Mouse (Mus musculus) midbrain, embryonic 11.5 days (tissue): ENCODE results near the gene Ccm2l. TPM values are rescaled to one million over a fixed set of nuclear protein-coding genes. Genes with fewer than 3 reads are reported as not detected.

Experiments used
- ATAC-seq: fragments of 200-750 bp; cut with Nextera tagmentation; 2 replicates; pipeline ENCODE4 v1.8.0; 2017; ENCODE audit warnings: moderate TSS enrichment, moderate library complexity; ENCODE audit not compliant: low FRiP score
- DNase-seq: peaks from one replicate; pipeline ENCODE4 v3.0.0; 2015; ENCODE audit warnings: low spot score; ENCODE audit errors: missing footprints
- H3K27ac ChIP-seq: fragments of 300-500 bp; sonication (generic); 2 replicates; pipeline ENCODE4 v1.5.1; 2014; ENCODE audit warnings: low read depth, low read length
- H3K27me3 ChIP-seq: fragments of 300-500 bp; sonication (generic); 2 replicates; pipeline ENCODE4 v1.6.1; 2014; ENCODE audit warnings: mild to moderate bottlenecking, low read length, moderate library complexity, mixed read lengths; ENCODE audit not compliant: control insufficient read depth, insufficient read depth
- H3K36me3 ChIP-seq: fragments of 300-500 bp; sonication (generic); 2 replicates; pipeline ENCODE4 v1.6.1; 2014; ENCODE audit warnings: mild to moderate bottlenecking, low read length, moderate library complexity, mixed read lengths; ENCODE audit not compliant: control insufficient read depth, insufficient read depth
- H3K4me1 ChIP-seq: fragments of 300-500 bp; sonication (generic); 2 replicates; pipeline ENCODE4 v1.6.1; 2014; ENCODE audit warnings: low read length; ENCODE audit not compliant: control insufficient read depth, insufficient read depth
- H3K4me2 ChIP-seq: fragments of 300-500 bp; sonication (generic); 2 replicates; pipeline ENCODE4 v1.6.1; 2014; ENCODE audit warnings: mild to moderate bottlenecking, moderate library complexity
- H3K4me3 ChIP-seq: fragments of 300-500 bp; sonication (generic); 2 replicates; pipeline ENCODE4 v1.5.1; 2014; ENCODE audit warnings: low read depth, low read length
- H3K9ac ChIP-seq: fragments of 300-500 bp; sonication (generic); 2 replicates; pipeline ENCODE4 v1.6.1; 2014; ENCODE audit warnings: low read length
- H3K9me3 ChIP-seq: fragments of 300-500 bp; sonication (generic); 2 replicates; pipeline ENCODE4 v1.6.1; 2016; ENCODE audit warnings: low read length; ENCODE audit not compliant: control insufficient read depth
- WGBS: fragments of 180-500 bp; shearing (Covaris S2); extraction: QIAGEN DNeasy Blood & Tissue Kit; methylation state at CpG from one replicate; pipeline ENCODE4 v1.1.7; 2014; 5-methylcytosine and 5-hydroxymethylcytosine counted together
- polyA plus RNA-seq: library from polyadenylated mRNA; unstranded; fragments of >200 nt; fragmentation: Nextera tagmentation; extraction: Ambion mirVana; gene quantifications from 2 replicates; pipeline ENCODE4 v1.2.1, GENCODE M21; 2014

Gene Ccm2l
- polyA plus RNA-seq, 1 experiment from 2014 or later = 1.2 TPM

DNA sequence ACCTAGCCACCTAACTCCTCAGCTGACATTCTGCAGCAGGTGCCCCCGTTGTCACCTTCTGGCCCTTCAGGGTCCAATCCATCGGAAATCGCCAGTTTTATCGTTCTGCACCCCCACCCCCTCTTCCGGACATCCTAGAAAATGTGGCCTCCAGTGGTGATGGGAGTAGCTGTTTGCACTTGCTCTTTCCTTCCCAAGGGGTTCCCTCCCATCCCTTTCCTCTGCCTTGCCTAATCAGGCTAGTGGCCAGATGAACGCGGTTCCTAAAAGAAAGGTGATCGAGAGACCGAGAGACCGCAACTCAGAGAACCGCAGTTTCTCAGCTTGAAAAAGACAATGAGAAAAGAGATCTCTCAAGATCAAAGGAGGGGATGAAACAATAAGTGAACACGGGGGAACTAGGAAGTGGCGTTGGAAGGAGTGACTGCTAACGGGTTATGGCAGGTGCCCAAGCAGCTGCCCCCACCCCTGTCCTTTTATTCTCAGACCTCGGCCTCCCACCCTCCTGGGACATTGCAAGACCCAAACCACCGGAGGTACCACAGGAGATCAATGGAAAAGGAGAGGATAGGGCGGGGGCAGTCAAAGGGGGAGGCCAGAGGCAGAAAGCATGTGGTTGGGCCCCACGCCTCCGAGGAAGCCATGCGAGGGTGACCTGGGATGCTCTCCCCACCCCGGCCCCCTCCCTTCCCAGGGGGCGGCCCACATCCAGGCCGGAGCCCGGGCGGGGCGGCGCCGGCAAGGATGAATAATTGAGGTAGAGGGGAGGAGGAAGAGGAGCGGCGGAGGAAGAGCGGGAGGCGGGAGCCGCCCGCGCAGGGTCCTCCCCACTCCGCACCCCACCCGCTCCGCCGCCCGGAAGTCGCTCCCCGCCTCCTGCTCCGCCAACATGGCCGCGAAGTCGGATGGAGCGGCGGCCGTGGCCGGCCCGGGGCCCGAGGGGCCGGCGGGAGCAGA, 34.4 kb upstream of the Ccm2l start, which contains the start of gene Xkr7:
Xkr7 (plus strand) TSS at position 727 of the 957 bp plus-strand sequence.
- H3K27me3 ChIP-seq = peaks cover 23% of the 10 kb centered on the region
- peak; percentile 77 for ATAC-seq
- no peaks in the 10 kb centered on the region for H3K9me3 ChIP-seq
- 3% methylated on average over 21 of the region's 54 CpGs for WGBS
- H3K9ac ChIP-seq = peak within 1 kb of the TSS; percentile 41
- H3K4me2 ChIP-seq = peak within 1 kb of the TSS; percentile 77
- peak; percentile 91 for DNase-seq
- H3K36me3 ChIP-seq = no peaks in the 10 kb centered on the region
- peak within 1 kb of the TSS; percentile 57 for H3K4me3 ChIP-seq
- H3K4me1 ChIP-seq = peaks cover 8% of the 10 kb centered on the region; the same call in 1 of the 2 replicates
- H3K27ac ChIP-seq = peak within 1 kb of the TSS; percentile 59

DNA sequence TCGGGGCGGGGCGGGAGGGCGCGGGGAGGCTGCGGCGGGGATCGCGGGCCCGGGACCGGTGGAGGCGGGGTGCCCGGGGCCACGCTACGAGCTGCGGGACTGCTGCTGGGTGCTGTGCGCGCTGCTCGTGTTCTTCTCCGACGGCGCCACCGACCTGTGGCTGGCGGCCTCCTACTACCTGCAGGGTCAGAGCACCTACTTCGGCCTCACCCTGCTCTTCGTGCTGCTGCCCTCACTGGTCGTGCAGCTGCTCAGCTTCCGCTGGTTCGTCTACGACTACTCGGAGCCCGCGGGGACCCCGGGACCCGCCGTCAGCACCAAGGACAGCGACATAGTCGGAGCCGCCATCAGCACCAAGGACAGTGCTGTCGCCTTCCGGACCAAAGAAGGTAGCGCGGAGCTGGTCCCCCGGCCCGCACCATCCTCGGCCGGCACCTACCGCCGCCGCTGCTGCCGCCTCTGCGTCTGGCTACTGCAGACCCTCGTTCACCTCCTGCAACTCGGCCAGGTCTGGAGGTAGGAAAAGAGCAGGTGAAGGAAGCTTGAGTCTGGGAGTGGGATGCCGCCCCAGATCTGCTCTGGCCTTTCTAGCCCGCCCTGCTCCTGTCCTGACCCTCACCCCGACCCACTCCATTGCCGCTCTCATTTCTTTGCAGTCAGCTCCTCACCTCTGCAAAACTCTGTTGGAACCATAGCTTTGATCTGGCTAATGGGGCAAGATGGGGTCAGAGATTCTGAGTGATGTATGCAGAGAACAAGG, 33.5 kb upstream of the Ccm2l start:
- DNase-seq (peak; percentile 99), ATAC-seq (peak; percentile 71)
- 1% methylated on average over 44 of the region's 58 CpGs for WGBS
- Histone ChIP-seq H3K9me3 (no peaks in the 10 kb centered on the region), H3K4me3 (peak overlapping the region; percentile 57), H3K27ac (peak overlapping the region; percentile 59; the same call in 1 of the 2 replicates), H3K27me3 (peaks cover 23% of the 10 kb centered on the region), H3K4me2 (peak overlapping the region; percentile 77), H3K4me1 (peaks cover 8% of the 10 kb centered on the region; the same call in 1 of the 2 replicates), H3K36me3 (no peaks in the 10 kb centered on the region), H3K9ac (peak overlapping the region; percentile 41)

DNA sequence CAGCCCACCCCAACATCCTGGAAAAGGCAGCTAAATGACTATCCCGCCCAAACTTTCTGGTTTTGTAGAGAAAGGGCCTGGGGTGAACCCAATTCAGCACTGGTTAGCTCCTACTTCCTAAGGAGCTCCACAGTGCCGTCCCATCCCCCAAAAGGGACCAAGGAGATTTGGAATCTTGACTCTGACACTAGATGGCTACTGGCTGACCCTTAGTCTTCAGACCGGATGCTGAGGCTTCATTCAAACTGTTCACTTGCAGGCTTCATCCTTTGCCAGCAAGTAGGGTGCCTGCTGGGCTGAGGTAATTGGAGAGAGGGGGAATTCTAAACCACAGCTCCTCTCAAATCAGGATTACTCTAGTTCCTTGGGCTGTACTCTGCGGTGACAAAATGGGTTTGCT, 32.8 kb upstream of the Ccm2l start:
- ATAC-seq (no peak), DNase-seq (peak; percentile 82)
- Histone ChIP-seq H3K9ac (peak overlapping the region; percentile 41), H3K4me2 (peak overlapping the region; percentile 77), H3K36me3 (no peaks in the 10 kb centered on the region), H3K4me3 (peak overlapping the region; percentile 57), H3K27me3 (peaks cover 23% of the 10 kb centered on the region), H3K9me3 (no peaks in the 10 kb centered on the region), H3K27ac (no peak overlapping the region), H3K4me1 (peaks cover 8% of the 10 kb centered on the region; the same call in 1 of the 2 replicates)
- WGBS = 17% methylated on average over 4 of the region's 4 CpGs

DNA sequence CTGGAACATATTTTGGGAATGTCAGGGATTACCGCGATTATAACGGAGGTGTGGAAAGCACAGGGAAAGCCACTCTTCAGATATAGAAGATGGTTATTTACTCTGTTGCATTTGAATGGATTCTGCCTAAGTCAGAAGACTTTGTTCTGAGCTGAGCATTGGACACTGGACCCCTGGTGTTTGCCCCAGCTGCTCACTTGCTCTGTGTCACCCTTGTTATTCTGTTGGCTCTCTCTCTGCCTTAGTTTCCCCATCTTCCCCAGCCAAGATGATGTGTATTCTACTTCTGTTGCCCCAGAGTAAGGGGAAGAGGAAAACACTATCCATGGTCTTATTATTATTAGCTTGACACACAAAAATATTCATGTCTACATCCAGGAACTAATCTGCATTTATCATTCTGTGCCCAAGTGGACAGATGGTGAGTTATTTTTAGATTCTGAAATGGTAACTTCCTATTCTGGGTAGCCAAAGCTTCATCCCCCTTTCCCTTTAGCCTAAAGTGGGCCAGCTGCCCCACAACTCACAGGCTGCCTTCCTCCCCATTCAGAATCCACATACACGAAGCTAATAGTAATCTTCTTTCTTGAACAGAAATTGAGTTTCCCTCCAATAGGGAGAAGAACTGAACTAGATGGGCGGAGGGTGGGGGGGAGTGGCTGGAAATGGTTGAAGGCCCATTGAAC, 32.1 kb upstream of the Ccm2l start:
- no peak overlapping the region for H3K27ac ChIP-seq
- peak overlapping the region; percentile 77 for H3K4me2 ChIP-seq
- 0 out of 2 replicates have a peak overlapping the region, but pooled peaks have one; percentile 16 for H3K9ac ChIP-seq
- DNase-seq = no peak
- H3K9me3 ChIP-seq = no peaks in the 10 kb centered on the region
- H3K4me3 ChIP-seq = peak overlapping the region; percentile 57
- ATAC-seq = no peak
- peaks cover 23% of the 10 kb centered on the region for H3K27me3 ChIP-seq
- 69% methylated on average over 5 of the region's 5 CpGs for WGBS
- no peaks in the 10 kb centered on the region for H3K36me3 ChIP-seq
- H3K4me1 ChIP-seq = peaks cover 8% of the 10 kb centered on the region; the same call in 1 of the 2 replicates

DNA sequence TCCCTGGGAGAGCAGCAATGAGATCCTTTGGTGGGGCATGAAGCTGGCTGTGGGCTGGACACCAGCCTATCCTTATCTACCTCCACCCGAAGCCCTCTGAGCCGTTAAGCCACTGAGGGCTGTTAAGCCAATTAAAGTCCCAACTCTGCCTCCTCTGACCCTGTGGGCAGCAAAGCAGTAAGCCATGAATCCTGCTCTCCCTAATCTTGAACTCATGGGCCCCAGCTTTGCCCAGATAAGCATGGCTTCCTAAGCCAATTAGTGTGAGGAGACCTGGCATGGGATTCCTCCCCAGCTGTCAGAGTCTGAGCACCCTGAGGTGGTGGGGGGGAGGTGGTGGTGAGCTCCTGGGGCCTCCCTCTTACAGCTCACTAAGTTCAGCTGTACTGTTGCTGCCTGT, 29.1 kb upstream of the Ccm2l start:
- no peak for ATAC-seq
- H3K27ac ChIP-seq = no peak overlapping the region

DNA sequence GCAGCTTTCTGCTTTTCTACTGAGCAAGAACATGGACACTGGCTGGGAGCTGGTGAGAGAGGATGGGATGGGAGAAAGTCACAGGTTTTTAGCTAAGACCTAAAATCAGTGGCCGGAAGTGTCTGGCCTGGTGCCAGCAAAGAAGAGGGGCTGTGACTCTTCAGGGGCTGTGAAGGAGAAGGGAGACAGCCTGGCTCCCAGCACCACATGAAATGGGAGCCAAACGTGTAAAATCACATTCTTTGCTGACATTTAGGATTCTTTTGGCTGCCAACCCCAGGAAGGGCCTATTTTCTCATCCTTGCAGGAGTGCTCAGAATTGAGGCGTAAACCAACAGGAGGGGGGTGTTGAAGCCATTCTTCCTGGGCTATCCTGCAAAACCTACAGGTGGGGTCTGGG, 21.9 kb upstream of the Ccm2l start:
- Histone ChIP-seq H3K4me2 (no peak overlapping the region), H3K9me3 (no peaks in the 10 kb centered on the region), H3K4me3 (no peak overlapping the region), H3K9ac (no peak overlapping the region), H3K27me3 (no peaks in the 10 kb centered on the region), H3K27ac (no peak overlapping the region), H3K4me1 (no peaks in the 10 kb centered on the region), H3K36me3 (no peaks in the 10 kb centered on the region)
- DNase-seq = no peak
- ATAC-seq = no peak
- WGBS = 66% methylated on average over 3 of the region's 3 CpGs

More for the DNA sequence above, 29.1 kb upstream of the Ccm2l start:
- Histone ChIP-seq H3K4me3 (no peak overlapping the region), H3K36me3 (no peaks in the 10 kb centered on the region), H3K27me3 (peaks cover 11% of the 10 kb centered on the region), H3K9me3 (no peaks in the 10 kb centered on the region), H3K4me1 (0 out of 2 replicates have a peak, but pooled peaks cover 4% of the 10 kb centered on the region), H3K4me2 (no peak overlapping the region), H3K9ac (no peak overlapping the region)
- 23% methylated on average over 2 of the region's 2 CpGs for WGBS
- no peak for DNase-seq

DNA sequence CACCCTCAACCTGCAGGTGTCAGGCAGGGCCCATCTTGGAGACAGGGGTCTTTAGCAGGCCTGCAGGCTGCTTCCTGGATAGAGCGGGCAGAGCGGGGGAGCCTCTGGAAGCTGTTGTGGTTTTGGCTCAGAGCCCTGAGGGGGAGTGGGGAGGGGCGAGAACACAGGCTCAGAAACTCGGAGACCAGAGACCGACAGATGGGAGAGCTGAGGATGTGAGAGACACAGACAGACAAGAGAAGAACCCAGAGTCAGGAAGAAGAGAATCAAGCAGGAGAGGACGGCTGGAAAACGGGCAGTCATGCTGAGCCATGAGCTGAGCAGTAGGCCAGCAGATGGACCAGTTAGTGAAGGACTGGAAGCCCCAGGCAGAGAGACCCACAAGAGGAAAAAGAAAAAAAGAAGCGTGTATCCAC, 19.9 kb upstream of the Ccm2l start:
- no peak overlapping the region for H3K27ac ChIP-seq
- no peak for ATAC-seq
- H3K9me3 ChIP-seq = no peaks in the 10 kb centered on the region

DNA sequence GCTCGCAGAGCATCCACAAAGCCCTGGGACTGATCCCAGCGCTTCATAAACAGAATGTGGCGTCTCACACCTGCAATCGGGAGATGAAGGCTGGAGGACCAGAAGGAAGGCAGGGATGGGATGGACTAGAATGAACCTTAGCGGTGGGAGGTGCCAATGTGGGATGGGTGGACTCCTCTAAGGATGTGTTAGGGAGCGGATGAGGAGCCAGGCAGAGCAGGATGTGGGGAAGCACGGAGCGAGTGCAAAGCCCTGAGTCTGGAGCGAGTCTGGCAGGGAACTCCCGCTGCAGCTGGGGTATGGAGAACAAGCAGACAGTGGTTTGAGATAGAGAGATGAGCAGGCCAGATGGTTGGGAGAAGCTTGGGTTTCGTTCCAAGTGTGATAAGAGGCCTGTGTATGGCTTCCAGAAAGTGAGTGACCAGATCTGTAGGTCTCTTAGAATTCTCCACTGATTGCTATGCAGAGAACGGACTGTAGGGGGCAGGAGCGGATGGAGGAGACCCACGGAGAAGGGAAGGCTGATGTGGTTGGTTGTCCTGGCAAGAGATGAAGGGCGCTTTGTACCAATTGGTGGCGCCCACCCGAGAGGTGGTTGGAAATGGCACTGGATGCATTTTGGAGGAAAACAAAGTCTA, 17.8 kb upstream of the Ccm2l start:
- H3K36me3 ChIP-seq = no peaks in the 10 kb centered on the region
- H3K4me2 ChIP-seq = no peak overlapping the region
- H3K4me1 ChIP-seq = no peaks in the 10 kb centered on the region
- no peak overlapping the region for H3K9ac ChIP-seq
- H3K9me3 ChIP-seq = no peaks in the 10 kb centered on the region
- no peak for ATAC-seq
- no peak overlapping the region for H3K4me3 ChIP-seq
- WGBS = 43% methylated on average over 17 of the region's 17 CpGs
- H3K27ac ChIP-seq = no peak overlapping the region
- peaks cover 8% of the 10 kb centered on the region for H3K27me3 ChIP-seq
- DNase-seq = peak; percentile 96

More for the DNA sequence above, 19.9 kb upstream of the Ccm2l start:
- no peak overlapping the region for H3K4me3 ChIP-seq
- H3K27me3 ChIP-seq = no peaks in the 10 kb centered on the region
- H3K4me1 ChIP-seq = no peaks in the 10 kb centered on the region
- no peak for DNase-seq
- H3K36me3 ChIP-seq = no peaks in the 10 kb centered on the region
- H3K9ac ChIP-seq = no peak overlapping the region
- 57% methylated on average over 8 of the region's 8 CpGs for WGBS
- H3K4me2 ChIP-seq = no peak overlapping the region
